Mouse (Mus musculus) frontal cortex, postnatal 25 days (tissue): ENCODE measurements around the gene Susd1.

ENCODE experiments used
- DNase-seq, 2 experiments: peaks; one replicate each; pipeline ENCODE4 v3.0.0; 2022; ENCODE audit warnings: low spot score in 2 of 2

Gene Susd1

DNA sequence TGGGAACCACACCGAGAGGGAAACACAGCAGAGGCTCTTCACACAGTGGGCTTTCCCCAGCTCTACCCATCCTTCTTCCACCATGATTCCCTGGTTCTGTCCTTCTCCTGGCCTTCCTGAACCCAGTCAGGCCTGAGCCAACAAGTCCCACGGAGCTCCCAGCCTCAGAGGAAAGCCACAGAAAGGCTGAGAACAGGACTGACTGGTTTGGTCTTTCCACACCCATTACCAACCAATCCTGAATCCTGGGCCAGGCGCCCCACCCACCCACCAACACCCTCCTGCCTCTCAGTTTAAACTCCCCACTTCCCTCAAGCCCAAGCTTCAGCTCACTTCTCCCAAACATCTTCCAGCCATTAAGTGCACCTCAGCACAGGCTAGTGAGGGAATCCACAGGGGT, 4.4 kb downstream of the Susd1 start:
- DNase-seq, result no peak

DNA sequence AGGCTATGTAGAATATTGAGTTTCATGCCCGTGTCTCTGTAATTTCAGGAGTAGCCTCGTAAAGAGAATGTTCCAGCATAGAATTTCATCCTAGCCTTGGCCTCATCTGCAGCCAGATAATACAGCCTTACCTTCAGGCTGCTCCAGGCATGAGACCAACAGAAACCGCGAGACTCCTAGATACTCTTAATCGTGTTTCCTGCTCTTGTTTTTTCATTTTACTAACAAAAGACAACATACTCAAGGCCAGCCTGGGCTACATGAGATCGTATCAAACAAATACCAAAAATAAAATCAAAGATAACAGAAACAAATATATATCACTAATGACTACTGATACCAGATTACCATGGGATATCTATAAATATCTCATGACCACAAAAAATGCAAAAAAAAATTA, 9.3 kb downstream of the Susd1 start:
- no peak for DNase-seq

DNA sequence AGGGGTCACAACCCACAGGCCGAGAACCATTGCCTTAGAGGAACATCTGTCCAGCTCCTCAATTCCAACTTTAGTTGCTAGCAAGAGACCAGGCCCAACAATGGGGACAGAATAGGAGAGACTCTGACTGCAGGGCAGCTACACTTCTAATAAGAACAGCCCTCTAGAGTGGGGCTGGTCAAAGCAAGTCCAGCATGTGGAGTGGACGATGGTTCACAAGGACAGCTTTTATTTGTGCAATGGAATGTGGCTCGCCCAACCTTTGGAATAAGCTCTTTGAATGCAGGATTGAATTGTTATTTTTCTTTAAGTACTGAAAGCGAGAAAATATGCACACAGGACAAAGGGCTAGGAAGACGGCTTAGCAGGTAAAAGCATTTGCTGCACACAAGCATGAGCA, 12.0 kb downstream of the Susd1 start:
- no peak for DNase-seq

DNA sequence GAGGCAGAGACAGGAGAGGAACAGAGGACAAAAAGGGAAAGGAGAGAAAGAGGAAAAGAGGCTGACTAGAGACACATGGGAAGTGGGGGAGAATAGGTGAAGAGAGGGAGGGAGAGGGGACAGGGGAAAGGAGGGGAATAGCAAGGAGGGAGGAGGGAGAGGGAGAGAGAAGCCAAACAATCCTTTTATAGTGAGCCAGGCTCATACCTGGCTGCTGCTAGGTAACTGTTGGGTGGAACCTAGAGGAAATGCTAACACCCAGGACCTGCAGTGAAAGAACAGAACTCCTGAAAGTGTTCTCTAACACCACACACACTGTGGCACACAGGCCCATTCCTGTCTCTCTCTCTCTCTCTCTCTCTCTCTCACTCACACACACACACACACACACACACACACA, 15.6 kb downstream of the Susd1 start:
- no peak for DNase-seq

DNA sequence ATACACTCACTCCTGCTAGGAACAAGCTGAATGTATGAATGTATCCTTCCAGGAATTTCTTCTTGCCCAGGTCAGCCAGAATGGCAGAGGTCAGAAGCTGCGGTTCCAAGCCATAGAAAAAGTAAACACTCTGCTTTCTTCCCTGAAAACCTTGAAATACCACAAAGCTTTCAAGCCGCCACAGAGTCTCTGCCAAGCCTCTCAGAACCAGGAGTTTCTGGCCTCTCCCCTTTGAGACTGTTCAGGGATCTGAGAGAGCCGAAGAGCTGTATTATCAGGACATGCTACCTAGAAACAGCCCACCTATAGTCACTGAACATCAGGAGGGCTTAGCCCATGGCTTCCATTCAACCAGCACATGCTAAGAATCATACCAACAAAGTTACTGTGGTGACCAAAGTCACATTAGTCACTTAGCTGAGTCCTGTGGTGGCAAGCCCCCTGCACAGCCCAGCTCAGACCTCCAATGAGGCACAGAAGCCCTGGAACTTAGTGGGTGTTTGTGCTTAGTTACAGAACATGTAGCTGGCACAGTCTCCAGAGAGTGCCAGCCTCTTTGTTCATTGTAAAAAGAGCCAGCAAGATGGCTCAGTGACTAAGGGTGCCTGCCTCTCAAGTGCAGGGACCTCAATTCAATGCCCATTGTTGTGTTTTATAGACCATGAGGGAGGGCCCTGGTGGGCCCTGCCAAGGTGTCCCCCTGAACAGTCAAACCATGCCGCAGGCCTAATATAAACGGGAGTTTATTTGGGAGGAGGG, 16.2 kb downstream of the Susd1 start:
- DNase-seq, result no peak

DNA sequence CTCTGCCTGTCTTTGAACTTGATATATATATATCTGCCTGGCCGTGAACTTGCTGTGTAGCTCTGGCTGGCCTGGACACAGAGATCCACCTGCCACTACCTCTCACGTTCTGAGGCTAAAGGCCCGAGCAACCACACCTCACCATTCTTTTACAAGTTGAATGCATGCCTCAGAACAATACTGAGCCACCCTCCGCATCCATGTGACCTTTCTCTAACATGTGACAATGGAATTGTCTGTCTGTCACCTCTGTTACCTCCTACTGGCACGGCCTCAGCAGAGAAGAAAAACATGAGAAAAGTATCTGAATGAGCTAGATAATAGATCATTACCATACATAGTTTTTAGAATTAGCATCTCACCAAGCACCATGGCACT, 17.1 kb downstream of the Susd1 start:
- DNase-seq, result no peak

DNA sequence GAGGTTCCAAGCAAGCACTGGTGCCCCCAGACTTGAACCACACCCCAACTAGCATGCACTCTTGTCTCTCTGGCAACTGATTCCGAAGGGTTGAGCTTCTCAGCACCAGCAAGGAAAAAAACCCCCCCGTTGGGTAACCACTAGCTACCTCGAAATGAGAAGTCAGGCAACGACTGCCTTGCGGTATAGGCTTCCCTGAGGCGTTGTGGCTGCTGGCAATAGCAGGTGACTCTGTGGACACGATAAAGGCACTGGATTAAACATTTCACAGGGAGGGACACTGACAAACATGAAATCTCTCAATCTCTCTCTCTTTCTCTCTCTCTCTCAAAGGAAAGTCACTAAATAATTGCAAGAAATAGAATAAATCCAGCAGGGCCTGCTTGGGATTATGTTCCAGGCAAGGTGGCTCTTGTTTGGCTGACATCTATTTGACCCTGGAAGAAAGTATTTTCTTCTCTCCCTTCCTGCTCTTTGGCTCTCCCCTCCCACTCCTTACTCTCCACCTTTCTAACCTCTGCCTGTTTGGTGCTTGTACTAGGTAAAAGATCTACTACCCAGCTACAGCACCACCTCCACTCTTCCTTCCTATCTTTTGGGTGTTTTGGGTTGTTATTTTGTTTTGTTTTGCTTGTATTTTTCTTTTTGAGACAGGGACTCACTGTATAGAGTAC, 17.6 kb downstream of the Susd1 start:
- no peak for DNase-seq

DNA sequence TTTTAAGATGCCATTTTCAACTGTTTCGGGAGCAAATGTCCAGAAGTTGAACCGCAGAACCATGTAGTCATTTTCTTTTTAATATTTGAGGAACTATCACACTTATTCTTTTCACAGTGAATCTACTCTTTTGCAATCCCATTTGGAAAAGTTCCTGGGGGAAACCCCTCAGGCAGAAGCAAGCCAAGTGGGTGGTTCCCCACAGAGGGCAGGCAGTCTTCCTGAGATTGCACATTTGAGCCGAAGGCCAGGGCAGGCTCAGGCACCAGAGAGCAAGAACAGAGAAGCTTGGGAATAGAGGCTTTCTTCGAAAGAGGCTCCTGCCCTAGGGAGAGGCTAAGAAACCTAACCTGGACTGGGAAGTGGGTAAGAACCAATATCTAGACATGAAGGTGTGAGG, 19.2 kb downstream of the Susd1 start:
- DNase-seq, result no peak

DNA sequence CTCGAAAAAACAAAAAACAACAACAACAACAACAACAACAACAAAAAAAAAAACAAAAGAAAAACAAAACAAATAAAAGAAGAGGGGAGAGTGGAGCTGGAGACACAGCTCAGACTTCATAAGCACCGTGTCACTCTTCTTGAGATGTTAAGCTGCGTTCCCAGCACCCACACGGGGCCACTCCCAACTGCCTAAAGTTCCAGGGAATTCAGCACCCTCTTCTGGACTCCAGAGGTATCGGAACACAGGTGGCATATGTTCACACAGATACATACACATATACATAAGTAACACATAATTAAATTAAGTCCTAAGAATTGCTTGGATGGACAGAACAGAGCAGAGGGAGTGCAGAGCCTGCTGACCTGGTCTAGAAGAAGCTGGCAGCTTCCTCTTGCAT, 25.0 kb downstream of the Susd1 start:
- no peak for DNase-seq

DNA sequence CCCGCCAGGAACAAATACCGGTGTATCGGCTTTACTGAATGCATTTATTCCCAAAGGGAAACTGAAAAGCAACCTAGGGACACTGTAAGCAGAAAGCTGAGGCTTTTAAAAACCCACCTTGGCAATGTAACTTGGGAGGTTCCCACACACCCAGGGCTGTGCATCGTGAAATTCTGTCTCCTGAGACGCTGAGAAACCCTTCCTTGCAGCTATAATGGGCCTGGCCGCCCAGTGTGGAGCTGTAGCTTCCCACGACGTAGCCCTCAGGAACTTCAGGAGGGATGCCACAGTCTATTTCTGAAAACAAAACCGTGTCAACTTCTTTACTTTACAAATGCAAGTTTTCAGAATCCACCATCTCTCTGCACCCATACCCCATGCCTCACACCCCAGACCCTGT, 27.3 kb downstream of the Susd1 start:
- DNase-seq, result no peak

DNA sequence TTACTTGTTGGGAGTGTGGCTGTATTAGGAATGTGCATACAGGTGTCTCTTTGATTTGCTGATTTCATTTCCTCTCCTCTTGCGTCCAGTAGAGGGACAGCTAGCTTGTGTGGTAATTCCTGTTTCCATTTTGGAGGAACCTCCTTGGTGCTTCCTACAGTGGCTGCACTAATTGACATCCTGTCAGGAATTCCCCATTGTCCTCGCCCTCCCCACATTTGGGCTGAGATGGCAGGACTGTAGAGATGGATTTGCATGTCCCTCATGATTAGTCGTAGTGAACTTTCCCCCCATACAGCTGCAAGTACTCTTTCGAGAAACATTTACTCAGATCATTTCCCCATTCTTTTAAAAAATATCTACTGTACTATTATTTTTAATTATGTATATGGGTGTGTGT, 30.7 kb downstream of the Susd1 start:
- DNase-seq, result no peak

DNA sequence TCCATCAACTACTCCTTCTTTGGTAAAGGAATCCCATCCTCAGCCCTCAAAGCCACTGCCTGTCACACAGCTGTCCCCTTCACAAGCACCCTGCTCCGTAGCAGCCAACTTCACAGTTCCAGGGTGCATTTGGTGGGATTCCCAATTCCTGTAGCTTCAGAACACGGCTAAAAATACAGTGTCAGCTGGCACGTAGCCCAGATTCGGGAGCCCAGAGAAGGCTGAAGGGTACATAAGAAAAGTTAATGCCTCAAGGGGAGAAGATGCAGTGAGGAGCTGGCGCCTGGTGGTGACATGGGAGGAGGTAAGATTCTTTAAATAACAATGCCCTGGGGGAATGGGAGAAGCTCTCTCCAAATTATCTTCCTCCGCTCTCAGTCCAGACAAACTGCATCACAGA, 34.1 kb downstream of the Susd1 start:
- DNase-seq, result peak in 1 of 2 experiments; percentile 44

DNA sequence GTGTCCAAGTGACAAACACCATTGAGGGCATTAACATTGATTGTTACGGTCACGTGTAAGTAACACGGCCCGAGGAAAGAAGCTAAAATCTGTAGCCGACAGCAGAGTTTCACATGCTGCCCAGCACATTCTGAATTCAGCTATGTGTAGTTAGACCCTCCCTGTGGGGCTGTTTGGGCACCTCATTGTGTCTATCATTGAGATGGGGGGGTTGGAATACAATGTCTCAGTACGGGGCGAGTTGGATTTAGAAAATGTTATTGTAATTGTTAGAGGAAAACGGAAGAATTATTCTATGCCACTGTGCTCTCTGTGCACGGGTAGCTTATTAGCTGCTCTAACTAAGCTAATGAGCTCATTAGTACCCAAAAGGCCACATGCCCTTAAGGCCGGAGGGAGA, 37.5 kb downstream of the Susd1 start:
- no peak for DNase-seq

DNA sequence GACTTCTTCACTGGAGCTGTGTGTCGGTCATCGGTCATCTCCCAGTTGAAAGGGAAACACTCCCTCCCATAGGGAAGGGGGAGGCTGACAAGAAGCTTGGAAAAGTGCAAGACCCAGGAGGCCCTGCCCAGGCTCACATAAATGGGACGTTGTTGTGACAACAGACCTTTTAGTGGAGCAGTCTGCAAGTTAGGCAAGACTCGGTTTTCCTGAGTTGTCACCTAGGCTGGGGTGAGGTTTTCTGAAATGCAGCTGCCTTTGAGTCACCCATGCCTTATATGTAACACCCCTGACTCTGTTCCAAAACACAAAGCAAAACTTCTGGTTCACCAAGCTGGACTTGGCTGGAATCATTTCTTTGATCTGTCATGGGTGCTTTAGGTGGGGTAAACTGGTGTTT, 39.1 kb downstream of the Susd1 start:
- no peak for DNase-seq

DNA sequence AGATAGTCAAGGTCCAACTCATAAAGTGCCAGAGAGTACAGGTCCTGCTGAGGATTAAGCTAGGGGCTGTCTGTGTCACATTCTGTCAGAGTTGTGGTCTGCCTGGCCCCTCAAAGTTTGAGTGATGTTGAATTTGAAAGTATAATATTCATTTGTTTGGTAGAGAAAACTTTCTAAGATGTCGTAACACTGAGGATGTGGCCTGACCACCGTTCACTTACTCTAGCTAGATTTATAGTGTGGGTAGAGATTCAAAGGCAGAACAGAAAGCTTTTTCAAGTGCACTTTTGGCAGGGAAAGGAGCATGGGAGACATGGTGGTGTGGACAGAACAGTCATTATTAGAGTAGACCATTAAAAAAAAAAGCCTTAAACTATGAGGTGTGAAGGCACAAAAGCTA, 42.9 kb downstream of the Susd1 start:
- no peak for DNase-seq

DNA sequence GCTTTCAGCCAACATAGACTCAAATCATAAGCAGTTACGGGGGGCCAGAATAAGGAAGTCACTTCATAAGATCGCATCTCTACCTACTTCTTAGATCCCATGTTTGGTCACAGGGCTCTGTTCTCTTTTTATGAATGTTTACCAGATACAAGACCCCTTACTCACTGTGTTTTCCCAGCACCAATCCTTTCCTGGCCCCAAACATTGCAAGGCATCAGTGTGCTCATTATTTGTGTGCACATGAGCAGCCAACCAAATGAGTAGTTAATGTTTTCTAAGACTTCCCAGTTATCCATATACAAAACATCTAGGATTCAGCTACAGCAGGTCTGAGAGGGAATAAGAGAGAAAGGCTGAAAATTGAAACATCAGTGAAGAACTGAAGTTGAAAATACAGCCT, 44.3 kb downstream of the Susd1 start:
- DNase-seq, result no peak

DNA sequence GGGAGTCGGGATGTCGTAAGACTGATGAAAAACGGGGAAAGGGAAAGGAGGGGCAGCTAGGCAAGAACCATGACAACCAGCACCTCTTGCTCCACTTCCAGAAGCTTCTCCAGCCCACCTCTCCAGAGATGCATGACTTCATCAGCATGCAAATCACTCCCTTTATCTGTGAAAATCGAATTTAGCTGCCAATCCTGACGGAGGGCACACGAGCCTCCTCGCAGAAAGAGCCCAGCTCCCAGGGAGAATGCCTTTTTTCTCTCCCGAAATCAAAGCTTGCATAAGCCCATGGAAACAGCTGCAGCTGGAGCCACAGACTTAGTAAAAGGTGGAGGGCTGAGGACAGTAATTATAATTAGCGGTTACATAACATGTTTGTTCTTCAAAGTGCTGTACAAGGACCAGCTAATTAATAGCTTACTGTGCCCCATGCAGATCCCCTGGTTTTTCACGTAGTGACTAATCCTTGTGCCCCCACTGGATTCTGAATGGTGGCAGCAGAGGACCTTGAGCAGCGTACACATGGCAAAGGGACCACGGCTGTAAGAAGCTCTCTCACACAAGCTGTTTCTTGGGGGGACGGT, 49.9 kb downstream of the Susd1 start:
- DNase-seq, result no peak

DNA sequence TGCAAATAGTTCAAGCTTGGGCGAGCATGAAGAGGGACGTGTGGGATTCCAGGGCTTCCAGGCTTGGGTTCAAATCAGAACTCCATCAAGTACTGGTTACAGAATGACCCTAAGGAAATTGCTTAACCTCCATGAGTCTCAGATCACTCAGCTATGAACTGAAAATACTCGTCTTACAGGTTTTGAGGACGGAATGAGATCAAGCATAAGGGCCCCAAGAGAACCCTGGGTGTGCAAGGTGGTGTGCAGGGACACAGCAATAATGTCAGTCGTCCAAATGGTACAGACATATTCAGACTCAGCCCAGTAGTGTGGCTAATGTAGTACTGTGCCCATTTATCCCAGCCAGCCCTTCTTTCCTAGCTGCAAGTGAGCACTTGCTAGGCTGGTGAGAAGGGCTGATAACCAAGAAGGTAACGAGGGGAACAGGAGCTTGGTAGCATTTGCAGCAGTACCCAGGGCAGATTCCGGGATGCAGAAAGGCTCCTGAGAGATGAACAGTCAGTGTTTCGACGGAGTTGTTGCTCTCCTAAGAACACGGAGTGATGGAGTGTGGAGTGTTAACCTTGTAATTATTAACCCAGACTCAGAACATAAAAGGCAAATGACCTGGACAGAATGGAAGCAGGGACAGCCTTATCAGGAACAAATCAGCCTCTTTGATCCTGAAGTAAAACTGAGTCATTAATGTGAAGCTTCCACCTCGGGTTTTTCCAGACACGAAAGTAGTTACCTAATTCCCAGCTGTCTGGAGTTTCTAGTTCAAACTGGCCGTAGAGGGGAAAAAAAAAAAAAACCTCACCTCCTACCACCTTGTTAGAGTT, 50.8 kb downstream of the Susd1 start:
- no peak for DNase-seq

DNA sequence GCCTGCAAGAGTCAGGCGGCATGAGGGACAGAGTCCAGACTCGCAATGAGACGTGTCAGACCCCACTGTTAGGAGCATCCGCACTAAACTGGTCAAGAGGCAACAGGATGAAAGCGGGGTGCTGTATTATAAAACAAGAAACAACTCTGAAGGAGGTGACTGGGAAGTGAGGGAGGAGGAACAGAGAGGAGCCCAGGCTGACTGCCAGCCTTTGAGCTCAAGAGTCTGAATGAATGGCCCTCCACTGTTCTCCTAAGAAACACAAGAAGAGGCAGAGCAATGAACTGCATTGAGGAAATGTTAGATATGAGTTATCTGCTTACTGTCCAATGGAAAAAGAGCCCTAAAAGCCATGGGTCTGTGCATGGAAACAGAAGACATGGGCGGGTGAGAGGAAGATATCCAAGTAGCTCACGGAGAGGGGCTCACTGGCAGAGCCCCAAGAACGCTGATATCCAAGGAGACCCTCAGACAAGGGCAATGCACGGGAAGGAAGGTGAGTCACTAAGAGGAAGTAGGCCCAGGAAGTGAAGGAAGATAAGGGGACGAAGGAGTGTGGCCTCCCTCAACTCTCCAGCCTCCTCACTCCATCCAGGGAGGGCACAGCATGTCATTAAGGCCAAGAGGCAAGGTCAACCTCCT, 53.1 kb downstream of the Susd1 start:
- DNase-seq, result no peak

DNA sequence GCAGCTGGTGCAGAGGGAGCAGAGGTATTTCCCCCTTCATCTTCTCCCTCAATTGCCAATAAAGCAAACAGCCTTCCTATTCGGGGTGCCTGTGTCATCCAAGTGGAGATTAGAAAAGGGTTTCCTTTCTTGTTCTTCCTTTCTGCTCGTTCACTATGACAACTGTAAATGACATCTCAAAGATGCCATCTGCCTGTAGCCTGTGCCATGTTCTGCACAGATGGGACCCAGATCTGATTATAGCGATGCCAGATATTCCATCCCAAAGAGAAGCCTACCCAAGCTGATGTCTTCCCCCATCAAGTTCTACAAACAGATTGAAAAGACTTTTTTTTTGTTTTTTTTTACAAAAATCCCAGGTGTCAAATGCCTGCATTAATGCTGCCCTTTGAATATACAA, 54.6 kb downstream of the Susd1 start:
- DNase-seq, result no peak

DNA sequence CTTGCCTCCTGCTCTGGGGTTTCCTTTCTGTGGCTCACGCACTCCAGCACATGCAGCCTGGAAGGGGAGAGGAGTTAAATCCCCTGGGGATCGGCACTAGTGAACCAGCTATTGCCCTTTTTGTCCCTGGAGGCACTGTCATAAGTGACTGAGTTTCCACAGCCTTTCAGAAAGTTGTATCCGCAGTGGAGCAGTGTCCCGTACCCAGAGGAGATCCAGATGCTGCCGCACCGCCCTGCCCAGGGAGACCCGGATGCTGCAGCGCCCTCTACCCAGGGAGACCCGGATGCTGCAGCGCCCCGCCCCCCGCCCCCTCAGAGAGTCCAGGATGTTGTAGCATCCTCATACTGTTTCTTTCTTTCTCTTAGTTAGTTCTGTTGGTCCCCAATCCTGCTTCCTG, 56.3 kb downstream of the Susd1 start:
- DNase-seq, result no peak
